Mouse (Mus musculus) lung, embryonic 14.5 days (tissue): ENCODE measurements at regions not wholly inside any gene's neighbourhood (a gene's known extent, or its start where the extent isn't known, plus 50 kb on each side); places are given as distances from the start of the nearest gene placed in this dataset.

Source experiments
- ATAC-seq: fragments of 200-750 bp; cut with Nextera tagmentation; 2 replicates; pipeline ENCODE4 v1.8.0; 2017; ENCODE audit warnings: mild to moderate bottlenecking, moderate TSS enrichment, moderate library complexity; ENCODE audit not compliant: insufficient read depth
- DNase-seq: peaks from one replicate; pipeline ENCODE4 v3.0.0-alpha.2; 2015
- H3K27ac ChIP-seq: fragments of 300-500 bp; sonication (generic); 2 replicates; pipeline ENCODE4 v1.5.1; 2014; ENCODE audit warnings: low read depth, mild to moderate bottlenecking, moderate library complexity
- H3K27me3 ChIP-seq: fragments of 300-500 bp; sonication (generic); 2 replicates; pipeline ENCODE4 v1.6.1; 2014; ENCODE audit warnings: low read length, control low read depth; ENCODE audit not compliant: insufficient read depth
- H3K36me3 ChIP-seq: fragments of 300-500 bp; sonication (generic); 2 replicates; pipeline ENCODE4 v1.6.1; 2014; ENCODE audit warnings: control low read depth; ENCODE audit not compliant: insufficient read depth
- H3K4me1 ChIP-seq: fragments of 300-500 bp; sonication (generic); 2 replicates; pipeline ENCODE4 v1.6.1; 2014; ENCODE audit warnings: antibody characterized with exemption, control low read depth; ENCODE audit not compliant: insufficient read depth
- H3K4me2 ChIP-seq: fragments of 300-500 bp; sonication (generic); 2 replicates; pipeline ENCODE4 v1.6.1; 2014; ENCODE audit warnings: mild to moderate bottlenecking
- H3K4me3 ChIP-seq: fragments of 300-500 bp; sonication (generic); 2 replicates; pipeline ENCODE4 v1.5.1; 2014; ENCODE audit warnings: low read depth, low read length
- H3K9ac ChIP-seq: fragments of 300-500 bp; sonication (generic); 2 replicates; pipeline ENCODE4 v1.6.1; 2014
- H3K9me3 ChIP-seq: fragments of 300-500 bp; sonication (generic); 2 replicates; pipeline ENCODE4 v1.6.1; 2016; ENCODE audit warnings: low read depth, low read length, control low read depth
- CTCF ChIP-seq: IDR thresholded peaks from 2 replicates; pipeline ENCODE4 v1.5.1; 2016; ENCODE audit warnings: antibody characterized with exemption, low read depth
- WGBS: fragments of 180-500 bp; shearing (Covaris S2); extraction: QIAGEN DNeasy Blood & Tissue Kit; methylation state at CpG from one replicate; pipeline ENCODE4 v1.1.7; 2014; 5-methylcytosine and 5-hydroxymethylcytosine counted together

DNA sequence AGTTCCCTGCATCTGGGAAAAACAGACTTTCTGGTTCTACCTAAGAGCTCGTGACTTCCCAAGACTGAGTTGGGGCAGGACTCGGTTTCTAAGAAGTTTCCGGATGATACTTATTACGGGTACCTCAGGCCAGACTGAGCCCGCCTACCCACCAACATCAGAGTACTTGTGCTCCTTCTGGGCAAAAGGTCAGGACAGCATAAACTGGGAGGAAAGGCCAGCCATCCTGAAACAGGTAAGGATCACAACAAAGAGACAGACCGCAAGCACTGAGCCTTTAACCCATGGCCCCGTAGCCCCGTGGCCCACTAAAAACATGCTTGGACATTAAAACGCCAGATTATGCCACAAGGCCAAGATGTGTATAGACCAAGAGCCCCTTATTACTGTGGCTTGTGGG lies 199.6 kb downstream of the Ttc8 start:
- Histone ChIP-seq H3K4me3 (no peak overlapping the region), H3K27ac (no peak overlapping the region), H3K9ac (no peak overlapping the region), H3K27me3 (no peaks in the 10 kb centered on the region), H3K4me2 (no peak overlapping the region), H3K9me3 (no peaks in the 10 kb centered on the region), H3K36me3 (no peaks in the 10 kb centered on the region), H3K4me1 (no peaks in the 10 kb centered on the region)
- no peak for TF ChIP-seq CTCF
- 91% methylated on average over 9 of the region's 9 CpGs for WGBS
- no peak for ATAC-seq
- DNase-seq: no peak

DNA sequence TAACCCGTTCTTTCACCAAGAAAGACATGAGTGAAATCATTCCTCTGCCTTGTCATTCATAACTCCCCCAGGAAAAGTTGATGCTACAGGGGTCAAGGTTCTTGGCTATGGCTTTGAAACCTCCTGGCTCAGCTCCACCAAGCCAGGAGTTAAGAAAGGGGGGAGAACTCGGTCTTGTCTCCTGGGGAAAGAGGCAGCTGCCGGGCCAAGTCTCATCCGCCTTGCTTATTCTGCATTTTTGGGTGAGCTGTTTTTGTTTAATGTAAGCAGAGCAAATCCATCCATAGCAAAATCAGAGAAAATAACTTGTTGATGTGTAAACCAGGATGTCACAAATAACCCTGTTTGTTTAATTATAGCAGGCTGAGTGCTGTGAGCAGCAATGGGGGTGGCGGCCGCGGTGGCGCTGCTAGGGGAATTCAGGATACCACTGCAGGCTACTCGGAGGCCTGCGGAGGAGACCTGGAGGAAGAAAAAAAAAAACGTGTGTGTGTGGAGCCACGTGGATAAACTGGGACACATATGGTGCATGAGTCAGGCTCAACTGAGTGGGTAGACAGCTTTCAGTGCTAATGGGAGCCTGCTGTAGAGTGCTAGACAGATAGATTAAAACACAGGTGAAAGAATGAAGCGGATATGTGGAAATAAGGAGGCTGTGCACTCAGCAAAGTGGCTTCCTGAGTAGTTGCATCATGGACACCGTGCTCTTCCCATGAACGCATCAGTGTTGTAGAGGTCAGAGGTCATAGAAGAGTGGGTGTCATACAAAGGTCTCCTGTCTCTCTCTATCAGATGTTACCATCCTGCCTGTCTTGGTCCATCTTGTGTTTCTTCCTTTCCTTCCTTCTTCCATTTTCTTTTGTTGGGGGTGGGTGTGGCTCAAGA lies 203.5 kb downstream of the Ttc8 start:
- no peaks in the 10 kb centered on the region for H3K9me3 ChIP-seq
- no peaks in the 10 kb centered on the region for H3K4me1 ChIP-seq
- no peak overlapping the region for H3K4me3 ChIP-seq
- ATAC-seq: peak; percentile 56; the same call in 1 of the 2 replicates
- H3K36me3 ChIP-seq: no peaks in the 10 kb centered on the region
- DNase-seq: peak; percentile 60
- no peaks in the 10 kb centered on the region for H3K27me3 ChIP-seq
- no peak overlapping the region for H3K9ac ChIP-seq
- no peak overlapping the region for H3K27ac ChIP-seq
- TF ChIP-seq CTCF: no peak
- 61% methylated on average over 15 of the region's 15 CpGs for WGBS
- H3K4me2 ChIP-seq: no peak overlapping the region

DNA sequence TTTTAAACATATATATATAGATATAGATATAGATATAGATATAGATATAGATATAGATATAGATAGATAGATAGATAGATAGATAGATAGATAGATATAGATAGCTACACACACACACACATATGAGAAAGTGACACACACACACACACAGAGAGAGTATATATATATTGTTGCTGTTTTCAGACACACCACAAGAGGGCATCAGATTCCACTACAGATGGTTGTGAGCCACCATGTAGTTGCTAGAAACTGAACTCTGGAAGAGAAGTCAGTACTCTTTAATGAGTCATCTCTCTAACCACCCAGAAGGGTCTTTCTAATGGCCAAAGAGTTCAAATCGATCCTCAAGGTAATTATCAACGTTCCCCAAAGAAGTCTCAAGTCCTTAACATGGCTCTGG lies 205.8 kb downstream of the Ttc8 start:
- Histone ChIP-seq H3K9me3 (no peaks in the 10 kb centered on the region), H3K4me2 (no peak overlapping the region), H3K36me3 (no peaks in the 10 kb centered on the region), H3K4me1 (no peaks in the 10 kb centered on the region), H3K27ac (no peak overlapping the region), H3K4me3 (no peak overlapping the region), H3K9ac (no peak overlapping the region), H3K27me3 (no peaks in the 10 kb centered on the region)
- WGBS: 90% methylated on average over 2 of the region's 2 CpGs
- ATAC-seq: no peak
- no peak for DNase-seq
- 0 out of 2 replicates have a peak, but pooled peaks have one; percentile 22 for TF ChIP-seq CTCF
